Mouse (Mus musculus) liver, embryonic 12.5 days (tissue): Measurements from ENCODE around the gene Appl1. TPM values are rescaled to one million over a fixed set of nuclear protein-coding genes. Genes with fewer than 3 reads are reported as not detected.
"Not testable (repeated sequence)": the region's sequence is repeated elsewhere in the genome, so short reads cannot be mapped to it uniquely, and the experiment has no call there.

ENCODE experiments used
- ATAC-seq: fragments of 200-750 bp; cut with Nextera tagmentation; 2 replicates; pipeline ENCODE4 v1.8.0; 2017; ENCODE audit warnings: moderate number of reproducible peaks, mild to moderate bottlenecking, moderate library complexity
- H3K27ac ChIP-seq: fragments of 300-500 bp; sonication (generic); 2 replicates; pipeline ENCODE4 v1.5.1; 2016; ENCODE audit warnings: mild to moderate bottlenecking
- H3K27me3 ChIP-seq: fragments of 300-500 bp; sonication (generic); replicated peaks from 2 replicates; pipeline ENCODE4 v1.6.1; 2016; ENCODE audit warnings: mild to moderate bottlenecking, moderate library complexity
- H3K36me3 ChIP-seq: fragments of 300-500 bp; sonication (generic); 2 replicates; pipeline ENCODE4 v1.6.1; 2016; ENCODE audit warnings: mild to moderate bottlenecking, moderate library complexity
- H3K4me1 ChIP-seq: fragments of 300-500 bp; sonication (generic); 2 replicates; pipeline ENCODE4 v1.6.1; 2016
- H3K4me2 ChIP-seq: fragments of 300-500 bp; sonication (generic); 2 replicates; pipeline ENCODE4 v1.6.1; 2016; ENCODE audit warnings: mild to moderate bottlenecking, moderate library complexity
- H3K4me3 ChIP-seq: fragments of 300-500 bp; sonication (generic); 2 replicates; pipeline ENCODE4 v1.5.1; 2016; ENCODE audit warnings: mild to moderate bottlenecking, moderate library complexity
- H3K9ac ChIP-seq: fragments of 300-500 bp; sonication (generic); 2 replicates; pipeline ENCODE4 v1.6.1; 2016; ENCODE audit warnings: mild to moderate bottlenecking, moderate library complexity
- H3K9me3 ChIP-seq: fragments of 300-500 bp; sonication (generic); replicated peaks from 2 replicates; pipeline ENCODE4 v1.6.1; 2016; ENCODE audit warnings: mild to moderate bottlenecking, moderate library complexity
- WGBS: fragments of 180-500 bp; shearing (Covaris S2); methylation state at CpG from one replicate; pipeline ENCODE4 v1.1.7; 2016; ENCODE audit not compliant: insufficient replicate concordance; 5-methylcytosine and 5-hydroxymethylcytosine counted together
- polyA plus RNA-seq: library from polyadenylated mRNA; unstranded; fragments of >200 nt; fragmentation: Nextera tagmentation; extraction: Ambion mirVana; gene quantifications from 2 replicates; pipeline ENCODE4 v1.2.1, GENCODE M21; 2016

Appl1 gene
- polyA plus RNA-seq, 1 experiment from 2014 or later: 10.0 TPM

- peaks cover 18% of the 10 kb centered on the region for H3K36me3 ChIP-seq
- WGBS: 69% methylated on average over 1 of the region's 1 CpGs
- ATAC-seq: no peak
These were observed 10.5 kb downstream of the Appl1 start for GRCm38 (mm10) chr14:26960518-26960917.

GRCm38 (mm10) chr14:26956139-26956538 is 14.9 kb downstream of the Appl1 start:
- not testable (repeated sequence) for H3K4me2 ChIP-seq, ATAC-seq, H3K4me1 ChIP-seq, H3K9ac ChIP-seq, H3K4me3 ChIP-seq, H3K9me3 ChIP-seq, H3K27ac ChIP-seq, H3K27me3 ChIP-seq
- H3K36me3 ChIP-seq: peaks cover 18% of the 10 kb centered on the region; the same call in 1 of the 2 replicates
- WGBS: 76% methylated on average over 2 of the region's 2 CpGs

More at GRCm38 (mm10) chr14:26960518-26960917, 10.5 kb downstream of the Appl1 start:
- H3K9ac ChIP-seq: no peak overlapping the region
- H3K4me1 ChIP-seq: no peaks in the 10 kb centered on the region
- H3K27ac ChIP-seq: no peak overlapping the region
- H3K4me2 ChIP-seq: no peak overlapping the region
- H3K9me3 ChIP-seq: no peaks in the 10 kb centered on the region
- H3K27me3 ChIP-seq: no peaks in the 10 kb centered on the region
- H3K4me3 ChIP-seq: no peak overlapping the region

- Histone ChIP-seq H3K4me3 (no peak overlapping the region), H3K9me3 (no peaks in the 10 kb centered on the region), H3K4me1 (no peaks in the 10 kb centered on the region), H3K27me3 (no peaks in the 10 kb centered on the region), H3K36me3 (peaks cover 4% of the 10 kb centered on the region; the same call in 1 of the 2 replicates), H3K4me2 (no peak overlapping the region), H3K27ac (no peak overlapping the region), H3K9ac (no peak overlapping the region)
- 62% methylated on average over 4 of the region's 4 CpGs for WGBS
- ATAC-seq: no peak
These were observed 35.5 kb downstream of the Appl1 start for GRCm38 (mm10) chr14:26935558-26935957.

- Histone ChIP-seq H3K27me3 (no peaks in the 10 kb centered on the region), H3K4me1 (no peaks in the 10 kb centered on the region), H3K9ac (no peak overlapping the region), H3K9me3 (no peaks in the 10 kb centered on the region), H3K27ac (no peak overlapping the region), H3K4me3 (no peak overlapping the region), H3K4me2 (no peak overlapping the region), H3K36me3 (no peaks in the 10 kb centered on the region)
- 83% methylated on average over 3 of the region's 3 CpGs for WGBS
- no peak for ATAC-seq
These were observed 36.1 kb downstream of the Appl1 start for GRCm38 (mm10) chr14:26934891-26935290.

- Histone ChIP-seq H3K4me3 (no peak overlapping the region), H3K36me3 (peaks cover 20% of the 10 kb centered on the region), H3K27me3 (no peaks in the 10 kb centered on the region), H3K4me2 (no peak overlapping the region), H3K27ac (no peak overlapping the region), H3K9ac (no peak overlapping the region), H3K4me1 (0 out of 2 replicates have a peak, but pooled peaks cover 4% of the 10 kb centered on the region), H3K9me3 (no peaks in the 10 kb centered on the region)
- 48% methylated on average over 5 of the region's 5 CpGs for WGBS
- ATAC-seq: no peak
These were observed 47.2 kb downstream of the Appl1 start for GRCm38 (mm10) chr14:26923702-26924421.

- Histone ChIP-seq H3K36me3 (peaks cover 16% of the 10 kb centered on the region), H3K27ac (no peak overlapping the region), H3K9me3 (no peaks in the 10 kb centered on the region), H3K9ac (no peak overlapping the region), H3K4me1 (0 out of 2 replicates have a peak, but pooled peaks cover 4% of the 10 kb centered on the region), H3K4me3 (no peak overlapping the region), H3K27me3 (no peaks in the 10 kb centered on the region), H3K4me2 (no peak overlapping the region)
- ATAC-seq: no peak
- WGBS: 70% methylated on average over 3 of the region's 3 CpGs
These were observed 51.7 kb downstream of the Appl1 start for GRCm38 (mm10) chr14:26919310-26919709.

- Histone ChIP-seq H3K4me2 (no peak overlapping the region), H3K27me3 (no peaks in the 10 kb centered on the region), H3K4me1 (no peaks in the 10 kb centered on the region), H3K4me3 (no peak overlapping the region), H3K36me3 (peaks cover 3% of the 10 kb centered on the region; the same call in 1 of the 2 replicates), H3K9ac (no peak overlapping the region), H3K27ac (no peak overlapping the region), H3K9me3 (no peaks in the 10 kb centered on the region)
- WGBS: 70% methylated on average over 9 of the region's 9 CpGs
- ATAC-seq: no peak
These were observed 57.3 kb downstream of the Appl1 start for GRCm38 (mm10) chr14:26913681-26914268.

GRCm38 (mm10) chr14:26911826-26912225 is 59.2 kb downstream of the Appl1 start:
- ATAC-seq: no peak
- H3K27ac ChIP-seq: no peak overlapping the region

GRCm38 (mm10) chr14:26911201-26911600 is 59.8 kb downstream of the Appl1 start:
- H3K27ac ChIP-seq: no peak overlapping the region
- no peak overlapping the region for H3K4me3 ChIP-seq
- WGBS: 57% methylated on average over 6 of the region's 6 CpGs
- no peak for ATAC-seq
- no peaks in the 10 kb centered on the region for H3K27me3 ChIP-seq
- no peaks in the 10 kb centered on the region for H3K4me1 ChIP-seq
- H3K9ac ChIP-seq: no peak overlapping the region
- no peaks in the 10 kb centered on the region for H3K9me3 ChIP-seq
- no peaks in the 10 kb centered on the region for H3K36me3 ChIP-seq
- H3K4me2 ChIP-seq: no peak overlapping the region

More at GRCm38 (mm10) chr14:26911826-26912225, 59.2 kb downstream of the Appl1 start:
- H3K4me2 ChIP-seq: no peak overlapping the region
- no peaks in the 10 kb centered on the region for H3K36me3 ChIP-seq
- H3K4me1 ChIP-seq: no peaks in the 10 kb centered on the region
- 86% methylated on average over 13 of the region's 13 CpGs for WGBS
- no peak overlapping the region for H3K4me3 ChIP-seq
- no peak overlapping the region for H3K9ac ChIP-seq
- H3K27me3 ChIP-seq: no peaks in the 10 kb centered on the region
- H3K9me3 ChIP-seq: no peaks in the 10 kb centered on the region

- H3K4me1 ChIP-seq, H3K4me3 ChIP-seq, H3K9ac ChIP-seq, H3K27me3 ChIP-seq, H3K36me3 ChIP-seq, H3K27ac ChIP-seq, ATAC-seq, H3K4me2 ChIP-seq, H3K9me3 ChIP-seq: not testable (repeated sequence)
- 57% methylated on average over 9 of the region's 9 CpGs for WGBS
These were observed 60.6 kb downstream of the Appl1 start for GRCm38 (mm10) chr14:26910461-26910860.

- Histone ChIP-seq H3K4me1 (no peaks in the 10 kb centered on the region), H3K4me3 (no peak overlapping the region), H3K36me3 (no peaks in the 10 kb centered on the region), H3K27me3 (no peaks in the 10 kb centered on the region), H3K27ac (no peak overlapping the region), H3K4me2 (no peak overlapping the region), H3K9ac (no peak overlapping the region), H3K9me3 (no peaks in the 10 kb centered on the region)
- WGBS: 56% methylated on average over 4 of the region's 4 CpGs
- ATAC-seq: no peak
These were observed 63.6 kb downstream of the Appl1 start for GRCm38 (mm10) chr14:26907401-26907800.

- Histone ChIP-seq H3K27me3 (no peaks in the 10 kb centered on the region), H3K4me2 (no peak overlapping the region), H3K27ac (no peak overlapping the region), H3K4me3 (no peak overlapping the region), H3K36me3 (no peaks in the 10 kb centered on the region), H3K4me1 (no peaks in the 10 kb centered on the region), H3K9ac (no peak overlapping the region), H3K9me3 (no peaks in the 10 kb centered on the region)
- ATAC-seq: no peak
- WGBS: 75% methylated on average over 12 of the region's 12 CpGs
These were observed 70.1 kb downstream of the Appl1 start for GRCm38 (mm10) chr14:26900893-26901292.
